Mouse (Mus musculus) ovary, adult 18-20 months (tissue): ENCODE measurements around the gene Srrm3.

Source experiments
- DNase-seq: peaks from one replicate; pipeline ENCODE4 v3.0.0; 2022; ENCODE audit warnings: low spot score, mixed read lengths

Gene Srrm3

GRCm38 (mm10) chr5:135870505-135870904 is 63.8 kb downstream of the Srrm3 start:
- DNase-seq = no peak

- DNase-seq = no peak
Measured at GRCm38 (mm10) chr5:135872996-135873395, 66.3 kb downstream of the Srrm3 start.

DNA sequence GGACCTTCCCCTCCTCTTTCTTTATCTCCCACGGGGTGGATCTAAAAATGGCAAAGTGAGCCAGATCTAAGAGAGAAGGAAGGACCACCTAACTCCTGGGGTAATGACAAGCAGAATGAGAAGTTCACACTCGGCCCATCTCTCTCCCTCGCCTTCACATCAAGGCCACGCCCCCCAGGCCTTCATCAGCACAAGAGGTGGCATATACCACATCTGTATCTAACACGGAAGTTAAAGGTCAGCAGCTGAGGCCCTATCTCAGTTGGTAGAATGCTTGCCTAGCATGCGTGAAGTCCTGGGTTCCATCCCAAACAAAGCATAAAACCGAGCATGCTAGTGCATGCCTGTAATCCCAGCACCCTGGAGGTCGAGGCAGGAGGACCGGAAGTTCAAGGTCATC is 67.1 kb downstream of the Srrm3 start:
- DNase-seq = no peak

- DNase-seq = no peak
Measured at GRCm38 (mm10) chr5:135877180-135877579, 70.5 kb downstream of the Srrm3 start.

DNA sequence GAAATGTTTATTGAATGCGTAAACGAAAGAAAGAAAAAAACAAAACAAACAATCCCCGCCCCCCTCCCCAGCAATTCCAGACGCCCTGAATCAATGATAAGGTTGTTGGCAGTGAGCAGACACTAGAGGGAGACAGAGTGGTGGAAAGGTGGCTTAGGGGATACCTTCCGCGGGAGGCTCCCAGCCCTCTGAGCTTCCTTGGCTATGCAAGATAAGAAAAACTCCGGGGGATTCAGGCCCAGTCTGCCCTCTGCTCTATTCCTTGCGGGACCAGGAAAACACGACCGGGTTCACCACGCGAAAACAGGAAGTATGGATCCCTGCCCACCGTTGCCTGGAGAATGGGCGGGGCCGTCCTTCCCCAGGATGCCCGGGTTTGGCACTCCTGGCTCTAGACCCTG is 71.1 kb downstream of the Srrm3 start:
- DNase-seq = no peak

DNA sequence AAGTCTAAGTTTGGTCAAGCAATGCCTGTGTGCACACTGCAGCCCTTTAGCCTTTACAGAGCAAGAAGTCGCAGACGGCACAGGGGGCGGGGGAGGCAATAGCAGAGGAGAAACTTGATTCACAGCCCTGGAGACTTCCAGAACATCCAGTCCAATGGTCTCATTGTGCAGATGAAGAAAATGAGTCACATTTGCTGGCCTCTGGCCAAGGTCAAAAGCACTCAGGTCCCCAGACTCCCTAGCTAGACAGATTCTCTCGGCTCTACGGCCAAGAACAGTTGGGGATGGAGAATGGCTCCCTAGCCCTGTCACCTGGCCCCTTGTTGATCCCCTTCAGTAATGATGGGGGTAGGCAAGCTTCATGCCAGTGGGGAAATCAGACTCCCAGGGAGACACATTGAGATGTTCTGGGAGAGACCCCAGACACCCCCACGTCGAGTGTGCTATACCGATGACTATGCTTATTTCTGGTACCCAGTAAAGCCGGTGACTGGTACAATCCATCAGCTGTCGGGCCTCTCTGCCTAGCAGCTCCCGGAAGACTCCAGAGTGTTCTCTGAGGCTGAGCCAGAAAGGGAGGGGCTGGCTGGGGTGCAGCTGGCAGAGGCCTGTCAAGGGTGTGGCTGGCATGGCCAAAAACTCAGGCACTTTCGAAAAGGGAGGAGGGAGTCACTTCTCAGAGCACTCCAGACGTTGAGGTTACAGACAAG is 72.9 kb downstream of the Srrm3 start:
- DNase-seq = peak; percentile 82

DNA sequence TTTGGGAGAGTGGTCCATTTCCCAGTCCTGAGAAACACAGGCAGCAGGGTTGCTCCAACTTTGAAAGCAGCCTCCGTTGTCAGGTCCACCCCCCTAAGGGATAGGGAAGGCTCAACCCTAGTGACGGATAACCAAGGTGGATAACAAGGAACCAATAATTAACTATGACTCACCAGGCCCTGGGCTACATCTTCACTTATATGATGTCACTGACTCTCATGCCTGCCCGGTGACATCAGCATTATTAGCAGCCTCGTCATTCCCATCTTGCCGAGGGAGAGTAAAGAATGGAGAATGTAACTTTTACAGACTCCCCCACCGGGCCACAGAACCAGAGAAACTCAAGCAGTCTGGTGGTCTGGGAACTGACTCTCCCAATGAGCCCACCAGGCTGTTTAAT is 78.0 kb downstream of the Srrm3 start:
- DNase-seq = no peak

DNA sequence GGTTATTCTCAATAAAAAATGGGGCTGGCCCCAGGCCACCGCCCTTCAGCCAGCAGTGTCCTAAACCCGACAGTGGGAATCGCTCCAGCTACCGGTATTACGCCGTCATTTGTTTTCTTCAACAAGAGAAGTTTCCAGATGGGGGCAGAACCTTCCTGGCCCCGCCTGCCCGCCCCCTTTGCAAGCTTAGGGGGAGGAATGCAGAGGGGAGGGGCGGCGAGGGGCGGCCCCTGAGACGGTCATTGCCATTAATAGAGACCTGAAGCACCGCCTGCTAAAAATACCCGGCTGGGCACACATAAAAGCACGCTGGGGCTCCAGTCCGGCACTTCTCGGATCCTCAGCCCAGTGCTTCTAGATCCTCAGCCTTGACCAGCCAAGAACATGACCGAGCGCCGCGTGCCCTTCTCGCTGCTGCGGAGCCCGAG is 81.0 kb downstream of the Srrm3 start, which contains the start of gene Hspb1:
Gene Hspb1, plus strand, starts transcription at position 245 of the 428 bp plus-strand sequence.
- DNase-seq = peak; percentile 81

GRCm38 (mm10) chr5:135888405-135889215 is 81.9 kb downstream of the Srrm3 start:
- DNase-seq = no peak

DNA sequence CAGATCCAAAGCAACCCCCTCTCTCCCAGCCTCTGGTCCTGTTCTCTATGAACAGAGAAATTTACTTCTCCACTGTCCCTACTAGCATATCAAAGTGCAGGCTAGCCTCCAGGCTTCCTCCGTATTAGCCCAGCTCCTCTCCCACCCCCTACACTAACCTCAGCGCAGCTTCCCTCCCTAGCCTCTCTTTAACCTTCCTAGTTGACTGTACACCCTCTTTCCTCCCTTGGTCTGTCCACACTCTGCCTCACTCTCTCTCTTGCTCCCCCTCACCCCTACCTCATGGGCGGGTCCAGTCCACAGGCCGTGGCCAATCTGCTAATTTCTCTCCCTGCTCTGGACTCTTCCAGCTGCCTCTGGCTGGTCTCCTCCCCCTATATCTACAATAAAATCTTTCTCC is 83.6 kb downstream of the Srrm3 start:
- no peak for DNase-seq

GRCm38 (mm10) chr5:135890920-135891319 is 84.2 kb downstream of the Srrm3 start:
- no peak for DNase-seq

DNA sequence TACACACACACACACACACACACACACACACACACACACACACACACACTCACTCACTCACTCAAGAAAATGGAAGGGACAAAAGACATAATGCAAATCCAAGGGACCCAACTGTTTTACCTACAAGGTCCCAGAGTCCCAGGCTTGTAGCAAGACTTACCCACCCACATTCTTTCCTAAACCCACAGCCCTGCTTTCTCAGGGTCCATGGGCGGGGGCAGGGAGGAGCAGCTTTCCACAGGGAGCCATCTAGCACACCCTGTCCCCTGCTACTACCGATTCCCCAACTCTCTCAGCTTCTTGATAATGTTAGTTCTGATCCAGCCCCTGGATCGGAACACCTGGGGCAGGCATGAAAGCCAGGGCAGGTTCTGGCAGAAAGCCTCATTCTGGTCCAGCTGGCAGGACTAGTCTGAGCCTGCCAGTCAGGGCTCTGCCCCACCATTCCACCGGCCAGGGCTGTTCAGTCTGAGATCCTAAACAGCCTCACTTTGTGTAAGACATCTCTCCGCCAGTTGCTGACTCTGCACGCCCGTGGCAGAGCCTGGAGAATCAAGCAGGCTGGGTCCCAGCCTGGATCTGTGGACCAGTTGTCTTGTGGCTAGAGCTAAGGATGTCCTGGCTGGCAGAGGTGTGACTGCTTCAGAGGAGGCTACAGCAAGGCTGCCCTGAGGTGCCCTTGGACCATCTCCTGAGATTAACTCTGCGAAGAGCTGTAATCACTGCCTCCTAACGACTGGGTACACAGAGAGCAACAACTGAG is 86.1 kb downstream of the Srrm3 start:
- DNase-seq = no peak

DNA sequence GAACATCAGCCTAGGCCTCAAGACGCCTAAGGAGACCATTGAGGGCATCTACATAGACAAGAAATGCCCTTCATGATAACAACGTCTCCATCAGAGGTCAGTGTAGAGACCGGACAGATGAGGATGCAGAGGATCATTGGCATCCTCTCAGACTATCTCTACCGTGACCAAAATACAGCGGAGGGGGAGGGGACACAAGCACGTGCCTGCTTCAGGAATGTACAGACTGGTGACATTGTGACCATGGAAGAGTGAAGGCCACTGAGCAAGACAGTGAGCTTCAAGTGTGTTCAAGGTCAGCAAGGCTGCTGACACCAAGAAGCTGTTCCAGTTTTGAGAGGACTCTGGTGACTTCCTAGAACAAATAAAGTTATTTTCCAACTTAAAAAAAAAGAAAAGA is 88.3 kb downstream of the Srrm3 start:
- DNase-seq = no peak

GRCm38 (mm10) chr5:135898028-135898427 is 91.3 kb downstream of the Srrm3 start:
- no peak for DNase-seq

DNA sequence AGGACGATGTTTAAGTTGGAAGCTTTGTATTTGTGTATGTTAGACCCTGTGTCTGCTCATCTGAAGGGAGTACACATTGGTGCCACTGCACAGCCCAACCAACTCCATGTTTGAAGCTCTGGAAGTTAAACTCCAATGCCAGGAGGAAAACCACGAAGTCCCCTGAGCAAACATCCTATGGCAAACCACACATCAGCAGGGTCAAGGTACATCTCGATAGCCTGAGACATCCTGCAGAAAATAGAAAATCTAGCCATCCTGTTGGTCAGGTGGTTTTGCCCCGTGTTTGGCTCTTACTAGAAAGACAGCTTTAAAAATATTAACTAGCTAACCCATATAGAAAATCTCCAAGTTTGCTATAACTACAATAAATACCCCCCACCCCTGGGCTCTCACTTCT is 92.3 kb downstream of the Srrm3 start:
- no peak for DNase-seq

GRCm38 (mm10) chr5:135899833-135900232 is 93.1 kb downstream of the Srrm3 start:
- no peak for DNase-seq

GRCm38 (mm10) chr5:135900701-135901100 is 94.0 kb downstream of the Srrm3 start:
- DNase-seq = no peak

DNA sequence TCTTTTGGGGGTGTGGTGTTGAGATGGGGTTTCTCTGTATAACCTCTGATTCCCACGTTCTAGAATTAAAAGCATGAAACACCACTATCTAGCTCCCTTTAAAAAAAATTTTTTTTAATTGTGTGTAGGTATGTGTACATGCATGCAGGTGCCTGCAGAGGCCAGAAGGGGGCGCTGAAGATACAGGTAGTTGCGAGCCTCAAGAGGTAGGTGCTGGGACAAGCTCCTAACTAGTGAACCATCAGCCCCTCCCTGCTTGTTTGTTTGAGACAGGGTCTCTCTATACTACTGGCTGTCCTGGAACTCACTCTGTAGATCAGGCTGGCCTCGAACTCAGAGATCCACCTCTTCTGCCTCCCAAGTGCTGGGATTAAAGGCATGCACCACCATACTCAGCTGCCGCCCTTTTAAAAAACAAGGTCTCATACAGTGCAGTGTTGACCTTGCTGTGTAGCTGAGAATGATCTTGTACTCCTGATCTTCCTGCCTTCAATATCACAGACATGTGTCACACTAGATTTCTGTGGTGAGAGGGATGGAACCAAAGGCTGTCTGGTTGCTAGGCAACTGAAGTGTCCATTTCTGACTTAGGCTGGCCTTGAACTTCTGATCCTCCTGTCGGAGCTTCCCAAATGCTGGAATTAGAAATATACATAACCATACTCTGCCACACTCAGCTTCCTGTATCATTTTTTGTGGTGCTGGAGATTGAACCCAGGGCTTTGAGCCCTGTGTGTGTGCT is 94.8 kb downstream of the Srrm3 start:
- DNase-seq = no peak

- no peak for DNase-seq
Measured at GRCm38 (mm10) chr5:135903058-135903457, 96.4 kb downstream of the Srrm3 start.

DNA sequence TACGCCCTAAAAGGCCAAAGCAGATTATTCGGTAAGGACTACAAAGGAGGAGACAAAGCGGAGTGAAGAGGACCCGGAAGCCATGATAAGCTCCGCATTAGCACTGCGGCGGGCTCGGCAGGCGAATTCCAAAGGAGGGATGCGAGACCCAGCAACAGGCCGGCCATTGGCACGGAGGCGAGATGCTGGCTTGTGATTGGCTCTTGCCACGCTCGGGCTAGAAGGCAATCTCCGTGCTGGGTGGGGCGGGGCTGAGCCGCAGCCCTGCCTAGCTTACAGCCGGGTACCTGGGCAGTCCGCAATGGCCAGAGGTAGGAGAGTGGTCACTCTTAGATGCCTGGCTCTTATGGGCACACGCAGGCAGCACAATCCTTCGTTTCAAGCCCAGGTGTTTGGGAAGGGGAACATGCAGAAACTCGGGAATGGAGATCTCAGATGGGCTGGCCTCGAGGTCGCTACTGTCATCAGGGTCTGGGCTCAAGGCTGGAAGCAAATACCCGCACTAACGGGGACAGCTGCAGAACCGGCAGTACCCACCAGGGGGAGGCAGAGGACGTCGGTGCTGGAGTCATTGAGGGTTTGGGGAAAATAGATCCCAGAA is 97.0 kb downstream of the Srrm3 start:
- peak; percentile 91 for DNase-seq

DNA sequence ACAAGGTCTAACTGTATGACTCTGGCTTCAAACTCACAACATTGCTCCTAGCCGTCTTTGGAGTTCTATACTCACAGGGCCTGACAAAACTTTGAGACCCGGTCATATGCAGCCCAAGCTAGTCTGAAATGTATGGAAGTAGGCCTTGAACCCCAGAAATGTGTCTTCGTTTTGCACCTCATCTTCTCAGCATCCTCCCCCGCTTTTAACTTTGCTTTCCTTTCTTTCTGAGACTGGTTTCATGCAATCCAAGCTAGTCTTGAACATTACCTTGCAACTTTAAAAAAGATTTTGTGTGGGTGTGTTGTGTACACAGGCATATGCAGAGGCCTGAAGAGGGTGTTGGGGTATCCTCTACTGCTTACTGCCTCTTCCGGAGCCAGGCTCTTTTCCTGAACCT is 97.6 kb downstream of the Srrm3 start:
- DNase-seq = no peak
